Mouse (Mus musculus): Measurements from ENCODE around the gene Atp5e.

DNA sequence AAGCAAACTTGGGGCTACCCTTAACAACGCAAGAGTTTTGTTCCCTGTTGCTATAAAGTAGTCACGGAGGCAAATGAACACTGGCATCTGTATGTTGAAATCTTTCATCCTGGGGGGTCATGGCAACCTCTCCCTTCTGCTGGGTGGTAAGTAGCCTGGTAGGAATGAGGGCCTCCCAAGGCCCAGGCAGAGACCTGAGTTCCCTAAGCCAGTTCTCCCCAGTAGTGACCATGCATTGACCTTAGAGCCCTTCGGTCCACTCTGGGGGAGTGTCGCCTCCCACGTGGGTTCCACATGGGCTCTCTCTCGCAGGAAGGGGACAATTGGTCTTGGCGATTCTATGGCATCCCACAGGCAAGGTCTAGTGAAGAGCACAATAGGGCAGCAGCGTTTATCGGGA is 23.9 kb downstream of the Atp5e start:
- TF ChIP-seq CTCF (IDR thresholded peaks at IDR 0.05; ENCODE audit: extremely low read depth, insufficient read length, insufficient replicate concordance, low read depth, low read length) (no peak), POLR2A (IDR thresholded peaks at IDR 0.05; ENCODE audit: low read depth, low read length) (no peak)
